Mouse (Mus musculus) forelimb bud, embryonic 11.5 days (tissue): Measurements from ENCODE around the gene Fam234a.
A peak's percentile ranks its signal among the peaks of the same experiment; 100 is the strongest.
"Not testable (repeated sequence)": the region's sequence is repeated elsewhere in the genome, so short reads cannot be mapped to it uniquely, and the experiment has no call there.

ENCODE experiments used
- DNase-seq: peaks from one replicate; pipeline ENCODE4 v3.0.0-alpha.2; 2012; ENCODE audit warnings: low read depth, low spot score

Gene Fam234a

GRCm38 (mm10) chr17:26244101-26244841 lies at the start of gene Fam234a:
Fam234a (minus strand) TSS chr17:26244242.
- DNase-seq = peak; percentile 96

GRCm38 (mm10) chr17:26289475-26289874 lies 45.4 kb upstream of the Fam234a start:
- no peak for DNase-seq

- no peak for DNase-seq
These were observed 42.3 kb upstream of the Fam234a start for GRCm38 (mm10) chr17:26286199-26286955.

- DNase-seq = peak; percentile 35
These were observed 32.7 kb upstream of the Fam234a start for GRCm38 (mm10) chr17:26276711-26277110.

GRCm38 (mm10) chr17:26275933-26276332 lies 31.9 kb upstream of the Fam234a start:
- DNase-seq = no peak

GRCm38 (mm10) chr17:26272586-26272985 lies 28.5 kb upstream of the Fam234a start:
- no peak for DNase-seq

- not testable (repeated sequence) for DNase-seq
These were observed 25.5 kb upstream of the Fam234a start for GRCm38 (mm10) chr17:26269577-26269976.

GRCm38 (mm10) chr17:26268851-26269250 lies 24.8 kb upstream of the Fam234a start:
- no peak for DNase-seq

GRCm38 (mm10) chr17:26262384-26262783 lies 18.3 kb upstream of the Fam234a start:
- DNase-seq = no peak

- no peak for DNase-seq
These were observed 17.8 kb upstream of the Fam234a start for GRCm38 (mm10) chr17:26261826-26262225.

GRCm38 (mm10) chr17:26255313-26255712 lies 11.3 kb upstream of the Fam234a start:
- no peak for DNase-seq

- DNase-seq = no peak
These were observed 9.4 kb upstream of the Fam234a start for GRCm38 (mm10) chr17:26253399-26253798.

GRCm38 (mm10) chr17:26252539-26253251 lies 8.7 kb upstream of the Fam234a start, which contains the start of gene Luc7l:
Luc7l (plus strand) TSS chr17:26252896.
- DNase-seq = peak; percentile 91

- DNase-seq = no peak
These were observed 8.0 kb upstream of the Fam234a start for GRCm38 (mm10) chr17:26251886-26252538.

GRCm38 (mm10) chr17:26243471-26244100 lies 456 bp downstream of the Fam234a start:
- DNase-seq = peak; percentile 53

GRCm38 (mm10) chr17:26240990-26241389 lies 3.1 kb downstream of the Fam234a start:
- DNase-seq = no peak

- DNase-seq = no peak
These were observed 3.8 kb downstream of the Fam234a start for GRCm38 (mm10) chr17:26240120-26240790.

GRCm38 (mm10) chr17:26239551-26239950 lies 4.5 kb downstream of the Fam234a start:
- no peak for DNase-seq

GRCm38 (mm10) chr17:26237667-26238066 lies 6.4 kb downstream of the Fam234a start:
- DNase-seq = no peak

- DNase-seq = no peak
These were observed 8.8 kb downstream of the Fam234a start for GRCm38 (mm10) chr17:26235077-26235815.
